Mouse (Mus musculus): ENCODE data around the gene Bhlhe23. TPM values are rescaled to one million over a fixed set of nuclear protein-coding genes. Genes with fewer than 3 reads are reported as not detected.

Gene Bhlhe23
- total RNA-seq, 1 experiment = 0.18 TPM

DNA sequence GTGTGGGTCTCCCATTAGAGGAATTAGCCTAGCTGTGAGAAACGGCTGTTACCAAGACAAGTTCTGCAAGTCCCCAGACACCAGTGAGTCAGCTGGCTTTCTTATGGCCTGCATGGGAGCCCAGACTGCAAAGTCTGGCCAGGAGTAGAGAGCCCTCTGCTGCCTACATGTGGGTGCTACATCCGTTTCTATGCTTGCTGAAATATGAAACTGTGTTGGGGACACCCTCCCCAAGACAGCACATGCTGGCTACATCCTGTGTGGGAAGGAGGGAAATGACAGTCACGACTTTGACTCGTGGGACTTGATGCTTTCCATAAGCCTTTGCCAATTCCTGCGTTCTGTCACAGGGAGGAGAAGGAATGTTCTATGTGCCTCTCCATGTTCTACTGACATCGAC lies 45.8 kb upstream of the Bhlhe23 start:
- Histone ChIP-seq H3K4me3 (ENCODE audit: insufficient read depth in 1 of 2, low read depth in 1 of 2, low read length in 2 of 2, poor library complexity in 1 of 2, severe bottlenecking in 1 of 2) (no peak overlapping the region), H3K36me3 (ENCODE audit: control insufficient read depth, insufficient read depth, low read length, poor library complexity, severe bottlenecking) (no peaks in the 10 kb centered on the region), H3K9me3 (ENCODE audit: control insufficient read depth, insufficient read depth, low read depth, low read length) (no peaks in the 10 kb centered on the region), H3K27ac (ENCODE audit: insufficient read depth, low read depth, low read length, poor library complexity, severe bottlenecking) (no peak overlapping the region), H3K4me1 (ENCODE audit: control insufficient read depth in 2 of 2, insufficient read depth in 2 of 2, low read length in 2 of 2, poor library complexity in 1 of 2) (peaks cover 0 to 2% of the 10 kb centered on the region in 2 experiments; a peak in 1 of 4 replicates), H3K9ac (ENCODE audit: insufficient read depth, low read depth, low read length, poor library complexity, severe bottlenecking) (no peak overlapping the region)
- TF ChIP-seq HCFC1 (IDR thresholded peaks at IDR 0.05; ENCODE audit: borderline replicate concordance, insufficient read depth, low read length) (no peak), MAFK (IDR thresholded peaks at IDR 0.05; ENCODE audit: insufficient read depth, low read depth, low read length) (no peak), ZNF384 (IDR thresholded peaks at IDR 0.05; ENCODE audit: low read depth, low read length) (no peak)
- no peak for DNase-seq (ENCODE audit: low read depth, low spot score)
- in situ Hi-C loops (cut with MboI; ENCODE audit: low sequenced_read_pairs in 2 of 2, unreplicated experiment in 2 of 2) = loop anchor here in 1 of 2 experiments (25.0 kb wide), 1 partner anchor 240 kb away; no protein-coding TSS in a partner anchor

DNA sequence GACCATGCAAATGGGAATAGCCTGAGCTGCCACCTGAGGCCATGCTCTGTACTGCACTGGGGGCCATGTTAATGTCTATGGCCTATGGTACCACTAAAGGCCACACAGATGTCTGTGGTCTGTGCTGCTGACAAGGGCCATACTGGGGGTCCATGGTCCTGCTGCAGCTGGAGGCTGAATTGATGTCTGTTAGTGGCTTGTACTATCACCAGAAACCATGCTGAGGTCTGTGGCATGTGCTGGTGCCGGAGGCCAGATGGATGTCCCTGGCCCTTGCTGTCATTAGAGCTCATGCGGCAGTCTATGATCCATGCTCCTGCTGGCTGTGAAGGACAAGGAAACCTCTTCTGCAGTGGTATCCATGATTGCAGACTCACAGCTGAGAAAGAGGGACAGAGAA lies 42.8 kb upstream of the Bhlhe23 start:
- H3K9me3 ChIP-seq (ENCODE audit: control insufficient read depth, insufficient read depth, low read depth, low read length) = no peaks in the 10 kb centered on the region
- no peak for DNase-seq (ENCODE audit: low read depth, low spot score)
- in situ Hi-C loops (cut with MboI; ENCODE audit: low sequenced_read_pairs in 2 of 2, unreplicated experiment in 2 of 2) = loop anchor here in 1 of 2 experiments (25.0 kb wide), 1 partner anchor 243 kb away; no protein-coding TSS in a partner anchor
- no peaks in the 10 kb centered on the region for H3K36me3 ChIP-seq (ENCODE audit: control insufficient read depth, insufficient read depth, low read length, poor library complexity, severe bottlenecking)
- H3K4me3 ChIP-seq (ENCODE audit: insufficient read depth in 1 of 2, low read depth in 1 of 2, low read length in 2 of 2, poor library complexity in 1 of 2, severe bottlenecking in 1 of 2) = no peak overlapping the region
- no peak overlapping the region for H3K27ac ChIP-seq (ENCODE audit: insufficient read depth, low read depth, low read length, poor library complexity, severe bottlenecking)
- no peak for TF ChIP-seq MAFK (IDR thresholded peaks at IDR 0.05; ENCODE audit: insufficient read depth, low read depth, low read length)
- H3K9ac ChIP-seq (ENCODE audit: insufficient read depth, low read depth, low read length, poor library complexity, severe bottlenecking) = no peak overlapping the region
- peaks cover 0 to 2% of the 10 kb centered on the region in 2 experiments; a peak in 1 of 4 replicates for H3K4me1 ChIP-seq (ENCODE audit: control insufficient read depth in 2 of 2, insufficient read depth in 2 of 2, low read length in 2 of 2, poor library complexity in 1 of 2)

DNA sequence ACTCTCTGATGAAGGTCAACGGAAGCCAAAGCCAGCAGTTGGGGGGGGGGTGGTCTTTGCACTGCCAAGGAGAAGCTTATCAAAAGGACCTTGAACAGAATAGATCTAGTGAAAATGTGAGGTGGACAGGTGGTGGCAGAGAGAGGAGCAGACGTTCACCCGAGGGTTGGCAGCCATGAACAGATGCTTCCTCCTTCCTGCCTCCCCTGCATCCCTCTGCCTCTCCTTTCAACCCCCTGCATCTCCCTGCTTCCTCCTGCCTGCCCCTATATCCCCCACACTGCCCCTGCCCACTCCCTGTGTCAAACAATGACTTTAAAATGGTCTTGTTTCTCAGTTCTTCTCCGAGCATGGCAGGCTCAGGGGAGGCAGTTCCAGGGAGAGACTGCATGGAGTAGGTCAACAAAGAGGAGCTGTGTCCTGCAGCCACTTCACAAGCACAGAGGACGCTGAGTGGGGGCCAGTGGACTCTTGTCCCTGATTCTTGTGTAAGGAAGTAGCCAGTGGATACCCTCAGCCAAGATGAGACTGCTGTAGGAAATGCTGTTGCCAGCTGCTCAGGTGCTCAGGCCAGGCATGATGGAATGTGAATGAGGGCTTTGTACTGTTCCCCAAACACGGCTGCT lies 39.9 kb upstream of the Bhlhe23 start:
- DNase-seq (ENCODE audit: low read depth, low spot score) = no peak
- no peaks in the 10 kb centered on the region for H3K36me3 ChIP-seq (ENCODE audit: control insufficient read depth, insufficient read depth, low read length, poor library complexity, severe bottlenecking)
- in situ Hi-C loops (cut with MboI; ENCODE audit: low sequenced_read_pairs in 2 of 2, unreplicated experiment in 2 of 2) = loop anchor here in 1 of 2 experiments (25.0 kb wide), 1 partner anchor 246 kb away; no protein-coding TSS in a partner anchor
- no peak overlapping the region for H3K9ac ChIP-seq (ENCODE audit: insufficient read depth, low read depth, low read length, poor library complexity, severe bottlenecking)
- TF ChIP-seq CHD2 (IDR thresholded peaks at IDR 0.05; ENCODE audit: low read depth, low read length) (no peak), HCFC1 (IDR thresholded peaks at IDR 0.05; ENCODE audit: borderline replicate concordance, insufficient read depth, low read length) (no peak), ZC3H11A (IDR thresholded peaks at IDR 0.05; ENCODE audit: borderline replicate concordance, low read depth, low read length) (no peak), ZNF384 (IDR thresholded peaks at IDR 0.05; ENCODE audit: low read depth, low read length) (no peak), MAFK (IDR thresholded peaks at IDR 0.05; ENCODE audit: insufficient read depth, low read depth, low read length) (no peak)
- no peaks in the 10 kb centered on the region for H3K4me1 ChIP-seq (ENCODE audit: control insufficient read depth in 2 of 2, insufficient read depth in 2 of 2, low read length in 2 of 2, poor library complexity in 1 of 2)
- H3K27ac ChIP-seq (ENCODE audit: insufficient read depth, low read depth, low read length, poor library complexity, severe bottlenecking) = no peak overlapping the region
- no peak overlapping the region for H3K4me3 ChIP-seq (ENCODE audit: insufficient read depth in 1 of 2, low read depth in 1 of 2, low read length in 2 of 2, poor library complexity in 1 of 2, severe bottlenecking in 1 of 2)
- H3K9me3 ChIP-seq (ENCODE audit: control insufficient read depth, insufficient read depth, low read depth, low read length) = no peaks in the 10 kb centered on the region

DNA sequence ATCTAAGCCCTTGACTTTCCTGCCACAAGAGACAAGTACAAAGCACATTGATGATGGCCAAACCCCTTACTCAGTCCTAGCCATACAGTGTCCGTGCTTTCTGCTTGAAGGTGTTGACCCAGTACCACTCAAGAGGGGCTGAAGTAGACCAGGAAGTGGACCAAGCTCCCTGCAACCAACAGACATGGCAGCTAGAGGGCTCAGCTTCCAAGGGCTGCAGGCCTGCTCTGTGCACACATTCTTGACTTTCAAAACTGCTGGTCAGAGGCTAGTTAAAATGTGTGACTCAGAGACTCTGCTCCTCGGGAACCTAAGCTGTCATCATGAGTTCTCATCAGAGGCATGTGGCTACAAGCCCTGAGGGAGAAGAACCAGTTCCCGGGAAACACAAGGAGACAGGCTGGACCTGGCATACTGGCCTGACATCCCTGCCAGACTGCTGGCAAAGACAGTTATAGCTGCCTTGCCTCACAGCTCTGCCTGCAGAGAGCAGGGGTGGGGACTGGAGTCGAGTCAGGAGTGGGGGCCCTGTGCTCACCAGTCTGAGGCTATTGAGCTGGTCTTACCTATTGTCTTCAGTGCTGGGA lies 37.4 kb upstream of the Bhlhe23 start:
- in situ Hi-C loops (cut with MboI; ENCODE audit: low sequenced_read_pairs in 2 of 2, unreplicated experiment in 2 of 2) = loop anchor here in 1 of 2 experiments (25.0 kb wide), 1 partner anchor 248 kb away; no protein-coding TSS in a partner anchor
- no peak for TF ChIP-seq HCFC1 (IDR thresholded peaks at IDR 0.05; ENCODE audit: borderline replicate concordance, insufficient read depth, low read length)
- TF ChIP-seq CHD2 (IDR thresholded peaks at IDR 0.05; ENCODE audit: low read depth, low read length) = no peak
- TF ChIP-seq ZNF384 (IDR thresholded peaks at IDR 0.05; ENCODE audit: low read depth, low read length) = no peak
- Histone ChIP-seq H3K9ac (ENCODE audit: insufficient read depth, low read depth, low read length, poor library complexity, severe bottlenecking) (no peak overlapping the region), H3K27ac (ENCODE audit: insufficient read depth, low read depth, low read length, poor library complexity, severe bottlenecking) (no peak overlapping the region), H3K9me3 (ENCODE audit: control insufficient read depth, insufficient read depth, low read depth, low read length) (no peaks in the 10 kb centered on the region), H3K4me1 (ENCODE audit: control insufficient read depth in 2 of 2, insufficient read depth in 2 of 2, low read length in 2 of 2, poor library complexity in 1 of 2) (no peaks in the 10 kb centered on the region), H3K4me3 (ENCODE audit: insufficient read depth in 1 of 2, low read depth in 1 of 2, low read length in 2 of 2, poor library complexity in 1 of 2, severe bottlenecking in 1 of 2) (no peak overlapping the region), H3K36me3 (ENCODE audit: control insufficient read depth, insufficient read depth, low read length, poor library complexity, severe bottlenecking) (no peaks in the 10 kb centered on the region)
- no peak for DNase-seq (ENCODE audit: low read depth, low spot score)

DNA sequence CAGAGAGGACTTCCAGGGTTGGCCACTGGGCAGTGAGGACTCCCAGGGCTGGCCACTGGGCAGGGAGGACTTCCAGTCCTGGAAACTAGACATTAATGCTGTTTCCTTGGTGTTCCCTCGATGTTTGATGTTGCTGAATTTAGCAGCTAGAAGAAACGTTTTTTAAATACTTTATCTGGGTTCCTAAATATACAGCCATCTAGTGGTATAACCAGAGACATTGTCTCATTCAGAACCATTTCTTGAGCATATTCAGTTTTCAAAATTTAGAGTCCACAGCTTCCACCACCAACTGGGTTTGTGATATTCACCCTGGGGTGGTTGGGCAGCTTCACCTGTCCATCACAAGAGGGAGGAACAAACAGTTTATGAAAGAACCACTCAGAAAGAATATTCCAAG lies 34.3 kb upstream of the Bhlhe23 start:
- Histone ChIP-seq H3K4me1 (ENCODE audit: control insufficient read depth in 2 of 2, insufficient read depth in 2 of 2, low read length in 2 of 2, poor library complexity in 1 of 2) (no peaks in the 10 kb centered on the region), H3K9ac (ENCODE audit: insufficient read depth, low read depth, low read length, poor library complexity, severe bottlenecking) (no peak overlapping the region), H3K36me3 (ENCODE audit: control insufficient read depth, insufficient read depth, low read length, poor library complexity, severe bottlenecking) (no peaks in the 10 kb centered on the region), H3K4me3 (ENCODE audit: insufficient read depth in 1 of 2, low read depth in 1 of 2, low read length in 2 of 2, poor library complexity in 1 of 2, severe bottlenecking in 1 of 2) (no peak overlapping the region), H3K9me3 (ENCODE audit: control insufficient read depth, insufficient read depth, low read depth, low read length) (no peaks in the 10 kb centered on the region), H3K27ac (ENCODE audit: insufficient read depth, low read depth, low read length, poor library complexity, severe bottlenecking) (no peak overlapping the region)
- in situ Hi-C loops (cut with MboI; ENCODE audit: low sequenced_read_pairs in 2 of 2, unreplicated experiment in 2 of 2) = loop anchor here in 1 of 2 experiments (25.0 kb wide), 1 partner anchor 251 kb away; no protein-coding TSS in a partner anchor
- DNase-seq (ENCODE audit: low read depth, low spot score) = no peak
- TF ChIP-seq CHD2 (IDR thresholded peaks at IDR 0.05; ENCODE audit: low read depth, low read length) (no peak), ZC3H11A (IDR thresholded peaks at IDR 0.05; ENCODE audit: borderline replicate concordance, low read depth, low read length) (no peak), MAFK (IDR thresholded peaks at IDR 0.05; ENCODE audit: insufficient read depth, low read depth, low read length) (no peak), HCFC1 (IDR thresholded peaks at IDR 0.05; ENCODE audit: borderline replicate concordance, insufficient read depth, low read length) (no peak), ZNF384 (IDR thresholded peaks at IDR 0.05; ENCODE audit: low read depth, low read length) (no peak)

Data from ES-E14 (cell line).